Comparison of ENCODE assay signal across 10 mouse cellular contexts in genomic region chr13:96510635-96511034, GRCm38 (mm10). TPM values are rescaled to one million over a fixed set of nuclear protein-coding genes. Genes with fewer than 3 reads are reported as not detected.
DNase-seq lines count a peak whose midpoint lies in the region; ATAC-seq lines count a peak whose summit lies in the region.
"Had no signal": no experiment of that assay in that cellular context is flagged by ENCODE, and none has a peak within 500 bp of the region (broad histone marks: within the 10 kb centered on the region; RNA-seq: fewer than 3 reads in every experiment).

No protein-coding gene starts in this region.

- H3K27ac ChIP-seq in heart, embryonic 10.5 days: no peak overlapping the region; the same call in 1 of the 2 replicates
- H3K27ac ChIP-seq: hindbrain, embryonic 15.5 days had no signal

- H3K27me3 ChIP-seq in heart, embryonic 10.5 days (ENCODE audit: insufficient read depth, poor library complexity, severe bottlenecking): no peaks in the 10 kb centered on the region
- H3K27me3 ChIP-seq: hindbrain, embryonic 15.5 days had no signal

- ATAC-seq in granulocyte monocyte progenitor cell, adult 5-6 weeks (replicated peaks; ENCODE audit: poor library complexity, severe bottlenecking): peak; percentile 85
- no peak for ATAC-seq in erythroblast, adult 5-6 weeks (replicated peaks; ENCODE audit: low FRiP score, poor library complexity, severe bottlenecking)
- ATAC-seq in erythroid progenitor cell, adult 5-6 weeks (replicated peaks; ENCODE audit: low FRiP score, poor library complexity, severe bottlenecking): no peak

- DNase-seq in heart, adult 11 months: peak; percentile 97
- no peak for DNase-seq in heart, embryonic 10.5 days (ENCODE audit: low spot score)
- peak; percentile 81 for DNase-seq in CD4-positive helper T cell, adult 2 months (ENCODE audit: low read depth, low spot score)
- DNase-seq in lung, postnatal 36 days: peak; percentile 60
- no peak for DNase-seq in layer of hippocampus, postnatal 10 days (ENCODE audit: low spot score in 2 of 2)

- no peak overlapping the region for H3K4me3 ChIP-seq in heart, embryonic 10.5 days
- H3K4me3 ChIP-seq: hindbrain, embryonic 15.5 days had no signal

- H3K4me1 ChIP-seq in heart, embryonic 10.5 days: 0 out of 2 replicates have a peak, but pooled peaks cover 5% of the 10 kb centered on the region
- H3K4me1 ChIP-seq: hindbrain, embryonic 15.5 days had no signal

- WGBS in heart, embryonic 10.5 days: 67% methylated on average over 13 of the region's 13 CpGs

- no peaks in the 10 kb centered on the region for H3K9me3 ChIP-seq in heart, embryonic 10.5 days
- H3K9me3 ChIP-seq: hindbrain, embryonic 15.5 days had no signal

- H3K36me3 ChIP-seq in heart, embryonic 10.5 days: no peaks in the 10 kb centered on the region
- H3K36me3 ChIP-seq: hindbrain, embryonic 15.5 days had no signal

RNA-seq across cellular contexts. Expression of gene Gm17622, which starts 20.1 kb away (rescaled TPM):
- polyA plus RNA-seq in heart, embryonic 10.5 days (2016; fragmentation: Nextera tagmentation; extraction: Ambion mirVana): not detected in 2 replicates
- not detected in 2 replicates for total RNA-seq in granulocyte monocyte progenitor cell, adult 5-6 weeks (2014; fragmentation: Nextera tagmentation)
- total RNA-seq in granulocyte monocyte progenitor cell, adult 5-6 weeks (2017): not detected in 2 replicates
- not detected in 2 replicates for total RNA-seq in erythroblast, adult 5-6 weeks (2015; ENCODE audit: low replicate concordance)
- not detected in 2 replicates for total RNA-seq in erythroblast, adult 5-6 weeks (2017; ENCODE audit: low replicate concordance)
- not detected in 2 replicates for total RNA-seq in erythroid progenitor cell, adult 5-6 weeks (2015; ENCODE audit: low replicate concordance)
- not detected in 2 replicates for total RNA-seq in erythroid progenitor cell, adult 5-6 weeks (2017; ENCODE audit: low replicate concordance)
- not detected for total RNA-seq in layer of hippocampus, postnatal 10 days (2021)
- polyA plus RNA-seq: hindbrain, embryonic 15.5 days; neural tube, embryonic 14.5 days had no signal

RNA-seq across cellular contexts. Expression of gene Polk, which starts 31.7 kb away (rescaled TPM):
- 8.3 and 8.6 TPM in 2 replicates for polyA plus RNA-seq in heart, embryonic 10.5 days (2016; fragmentation: Nextera tagmentation; extraction: Ambion mirVana)
- total RNA-seq in granulocyte monocyte progenitor cell, adult 5-6 weeks (2014; fragmentation: Nextera tagmentation): 11.5 and 15.2 TPM in 2 replicates
- total RNA-seq in granulocyte monocyte progenitor cell, adult 5-6 weeks (2017): 9.9 and 13.3 TPM in 2 replicates
- 0.58 and 5.6 TPM in 2 replicates for total RNA-seq in erythroblast, adult 5-6 weeks (2015; ENCODE audit: low replicate concordance)
- 3.3 and 6.6 TPM in 2 replicates for total RNA-seq in erythroblast, adult 5-6 weeks (2017; ENCODE audit: low replicate concordance)
- total RNA-seq in erythroid progenitor cell, adult 5-6 weeks (2015; ENCODE audit: low replicate concordance): 7.2 and 18.0 TPM in 2 replicates
- 13.9 and 16.3 TPM in 2 replicates for total RNA-seq in erythroid progenitor cell, adult 5-6 weeks (2017; ENCODE audit: low replicate concordance)
- 10 to 100 TPM in 1 of 2 experiments, 1 to 10 TPM in 1; 9.8 to 10.2 TPM for total RNA-seq in layer of hippocampus, postnatal 10 days (2021)

RNA-seq across cellular contexts. Expression of gene Col4a3bp, which starts 31.8 kb away (rescaled TPM):
- 8.0 and 8.1 TPM in 2 replicates for polyA plus RNA-seq in heart, embryonic 10.5 days (2016; fragmentation: Nextera tagmentation; extraction: Ambion mirVana)
- 30.6 and 31.5 TPM in 2 replicates for total RNA-seq in granulocyte monocyte progenitor cell, adult 5-6 weeks (2014; fragmentation: Nextera tagmentation)
- 37.2 and 54.6 TPM in 2 replicates for total RNA-seq in granulocyte monocyte progenitor cell, adult 5-6 weeks (2017)
- 42.3 and 56.6 TPM in 2 replicates for total RNA-seq in erythroblast, adult 5-6 weeks (2015; ENCODE audit: low replicate concordance)
- total RNA-seq in erythroblast, adult 5-6 weeks (2017; ENCODE audit: low replicate concordance): 45.4 and 57.6 TPM in 2 replicates
- total RNA-seq in erythroid progenitor cell, adult 5-6 weeks (2015; ENCODE audit: low replicate concordance): 61.6 and 63.7 TPM in 2 replicates
- total RNA-seq in erythroid progenitor cell, adult 5-6 weeks (2017; ENCODE audit: low replicate concordance): 72.0 and 72.3 TPM in 2 replicates
- 10 to 100 TPM; 59.4 to 60.0 TPM for total RNA-seq in layer of hippocampus, postnatal 10 days (2021)

RNA-seq across cellular contexts. Expression of gene Ankdd1b, which starts 39.6 kb away (rescaled TPM):
- polyA plus RNA-seq in heart, embryonic 10.5 days (2016; fragmentation: Nextera tagmentation; extraction: Ambion mirVana): 0.24 and 0.31 TPM in 2 replicates
- total RNA-seq in granulocyte monocyte progenitor cell, adult 5-6 weeks (2014; fragmentation: Nextera tagmentation): not detected in 2 replicates
- 0.04 TPM in 1 of 2 replicates, not detected in the other for total RNA-seq in granulocyte monocyte progenitor cell, adult 5-6 weeks (2017)
- not detected in 2 replicates for total RNA-seq in erythroblast, adult 5-6 weeks (2015; ENCODE audit: low replicate concordance)
- total RNA-seq in erythroblast, adult 5-6 weeks (2017; ENCODE audit: low replicate concordance): not detected in 2 replicates
- not detected in 2 replicates for total RNA-seq in erythroid progenitor cell, adult 5-6 weeks (2015; ENCODE audit: low replicate concordance)
- not detected in 2 replicates for total RNA-seq in erythroid progenitor cell, adult 5-6 weeks (2017; ENCODE audit: low replicate concordance)
- total RNA-seq in layer of hippocampus, postnatal 10 days (2021): under 1 TPM in 1 of 2 experiments, not detected in 1; 0.18 TPM
- polyA plus RNA-seq: hindbrain, embryonic 15.5 days; neural tube, embryonic 14.5 days had no signal

Comparison
In these comparisons a context has a peak if more than half of its experiments do, and no peak if none do; other contexts are left out.
1. DNase-seq: peak in heart, adult 11 months (single experiment), CD4-positive helper T cell, adult 2 months (single experiment) and lung, postnatal 36 days (single experiment); none in heart, embryonic 10.5 days (single experiment) and layer of hippocampus, postnatal 10 days (0 of 2).